Mouse (Mus musculus) left cerebral cortex, adult 2 months (tissue): ENCODE results near the gene Selenom. TPM values are rescaled to one million over a fixed set of nuclear protein-coding genes. Genes with fewer than 3 reads are reported as not detected.

ENCODE experiments used
- DNase-seq, 2 experiments: peaks; one replicate each; pipeline ENCODE4 v3.0.0; 2021 to 2022; ENCODE audit warnings: low spot score in 2 of 2, mixed read lengths in 1 of 2; ENCODE audit errors: extremely low spot score in 1 of 2
- H3K27ac ChIP-seq: fragments of 200-600 bp; 2 replicates; pipeline ENCODE4 v1.8.1; 2022
- H3K4me3 ChIP-seq: fragments of 200-600 bp; 2 replicates; pipeline ENCODE4 v1.8.1; 2022
- CTCF ChIP-seq: fragments of 200-600 bp; IDR thresholded peaks from 2 replicates; pipeline ENCODE4 v1.8.1; 2022; ENCODE audit warnings: antibody characterized with exemption, mild to moderate bottlenecking, moderate library complexity
- intact Hi-C: fragments of 180-260 bp; cut with DNase I; formaldehyde crosslinking; loops from one replicate; pipeline ENCODE4 v1.15.1; 2025
- total RNA-seq, 2 experiments: library from RNA; stranded (reverse); gene quantifications; 2 replicates each; pipeline ENCODE4 v1.2.3; 2021

Selenom gene
- total RNA-seq, 2 experiments from 2014 or later: 135 to 138 TPM

- intact Hi-C loops: no loop called here
- DNase-seq: no peak
- TF ChIP-seq CTCF: no peak
- no peak overlapping the region for H3K27ac ChIP-seq
- H3K4me3 ChIP-seq: no peak overlapping the region
Observed at GRCm38 (mm10) chr11:3525560-3525959, 11.1 kb downstream of the Selenom start.

GRCm38 (mm10) chr11:3526207-3526606, 11.7 kb downstream of the Selenom start:
- Histone ChIP-seq H3K27ac (no peak overlapping the region), H3K4me3 (no peak overlapping the region)
- TF ChIP-seq CTCF: no peak
- intact Hi-C loops: no loop called here
- no peak for DNase-seq

- DNase-seq: no peak
- no peak for TF ChIP-seq CTCF
- intact Hi-C loops: no loop called here
- Histone ChIP-seq H3K27ac (no peak overlapping the region), H3K4me3 (no peak overlapping the region)
Observed at GRCm38 (mm10) chr11:3526979-3527738, 12.7 kb downstream of the Selenom start.

- intact Hi-C loops: no loop called here
- H3K4me3 ChIP-seq: no peak overlapping the region
- no peak overlapping the region for H3K27ac ChIP-seq
- DNase-seq: no peak
- no peak for TF ChIP-seq CTCF
Observed at GRCm38 (mm10) chr11:3527766-3528165, 13.3 kb downstream of the Selenom start.

GRCm38 (mm10) chr11:3528208-3528607, 13.7 kb downstream of the Selenom start:
- Histone ChIP-seq H3K27ac (no peak overlapping the region), H3K4me3 (no peak overlapping the region)
- intact Hi-C loops: no loop called here
- no peak for TF ChIP-seq CTCF
- DNase-seq: no peak

- intact Hi-C loops: no loop called here
- TF ChIP-seq CTCF: no peak
- no peak overlapping the region for H3K4me3 ChIP-seq
- no peak overlapping the region for H3K27ac ChIP-seq
- no peak for DNase-seq
Observed at GRCm38 (mm10) chr11:3529476-3530252, 15.2 kb downstream of the Selenom start.

- Histone ChIP-seq H3K27ac (no peak overlapping the region), H3K4me3 (no peak overlapping the region)
- no peak for DNase-seq
- no peak for TF ChIP-seq CTCF
- intact Hi-C loops: no loop called here
Observed at GRCm38 (mm10) chr11:3530731-3531130, 16.2 kb downstream of the Selenom start.

GRCm38 (mm10) chr11:3531634-3532033, 17.1 kb downstream of the Selenom start:
- DNase-seq: no peak
- Histone ChIP-seq H3K4me3 (no peak overlapping the region), H3K27ac (no peak overlapping the region)
- peak; percentile 52 for TF ChIP-seq CTCF
- intact Hi-C loops: no loop called here

GRCm38 (mm10) chr11:3532101-3532931, 17.8 kb downstream of the Selenom start:
- no peak overlapping the region for H3K27ac ChIP-seq
- intact Hi-C loops: no loop called here
- DNase-seq: no peak
- H3K4me3 ChIP-seq: no peak overlapping the region
- TF ChIP-seq CTCF: no peak

- intact Hi-C loops: no loop called here
- no peak for DNase-seq
- H3K27ac ChIP-seq: no peak overlapping the region
- no peak overlapping the region for H3K4me3 ChIP-seq
- no peak for TF ChIP-seq CTCF
Observed at GRCm38 (mm10) chr11:3533406-3533932, 19.0 kb downstream of the Selenom start.

- intact Hi-C loops: loop anchor here (1.0 to 5.0 kb wide), 6 partner anchors 67 to 387 kb away; partner anchors contain the start of gene Morc2a
- TF ChIP-seq CTCF: no peak
- Histone ChIP-seq H3K4me3 (peak overlapping the region; percentile 58), H3K27ac (peak overlapping the region; percentile 79; the same call in 1 of the 2 replicates)
- no peak for DNase-seq
Observed at GRCm38 (mm10) chr11:3534956-3535355, 20.5 kb downstream of the Selenom start.
